ENCODE assay signal across 12 mouse cellular contexts in genomic region chr11:113923137-113923536, GRCm38 (mm10).
A peak's percentile ranks its signal among the peaks of the same experiment; 100 is the strongest.
DNase-seq lines count a peak whose midpoint lies in the region; ATAC-seq lines count a peak whose summit lies in the region.
"Had no signal": no experiment of that assay in that cellular context is flagged by ENCODE, and none has a peak within 500 bp of the region (broad histone marks: within the 10 kb centered on the region; RNA-seq: fewer than 3 reads in every experiment).

No protein-coding gene starts in this region.

- no peak for ATAC-seq in neural tube, embryonic 11.5 days (ENCODE audit: insufficient read depth, low FRiP score, low TSS enrichment)
- no peak for ATAC-seq in neural tube, embryonic 15.5 days (ENCODE audit: low FRiP score)
- ATAC-seq in hindbrain, embryonic 14.5 days (ENCODE audit: low FRiP score), result peak; percentile 37; the same call in 1 of the 2 replicates
- ATAC-seq: intestine, embryonic 15.5 days had no signal

- 61% methylated on average over 5 of the region's 5 CpGs for WGBS in neural tube, embryonic 11.5 days
- 20% methylated on average over 5 of the region's 5 CpGs for WGBS in neural tube, embryonic 15.5 days
- 25% methylated on average over 5 of the region's 5 CpGs for WGBS in hindbrain, embryonic 14.5 days

- no peak overlapping the region for H3K27ac ChIP-seq in neural tube, embryonic 11.5 days (ENCODE audit: low read depth, low read length)
- H3K27ac ChIP-seq in neural tube, embryonic 15.5 days (replicated peaks), result no peak overlapping the region
- H3K27ac ChIP-seq in hindbrain, embryonic 14.5 days, result no peak overlapping the region
- H3K27ac ChIP-seq: intestine, embryonic 15.5 days; lung, embryonic 15.5 days; stomach, embryonic 15.5 days had no signal

- H3K4me2 ChIP-seq in neural tube, embryonic 11.5 days (ENCODE audit: low read depth), result no peak overlapping the region
- H3K4me2 ChIP-seq in neural tube, embryonic 15.5 days, result no peak overlapping the region
- H3K4me2 ChIP-seq in hindbrain, embryonic 14.5 days (replicated peaks), result no peak overlapping the region
- H3K4me2 ChIP-seq: heart, embryonic 12.5 days; intestine, embryonic 15.5 days; lung, embryonic 15.5 days; stomach, embryonic 15.5 days had no signal

- no peaks in the 10 kb centered on the region for H3K27me3 ChIP-seq in neural tube, embryonic 11.5 days (ENCODE audit: control insufficient read depth, insufficient read depth, low read length)
- no peaks in the 10 kb centered on the region for H3K27me3 ChIP-seq in neural tube, embryonic 15.5 days (replicated peaks)
- H3K27me3 ChIP-seq in hindbrain, embryonic 14.5 days (ENCODE audit: control insufficient read depth, insufficient read depth, low read length), result no peaks in the 10 kb centered on the region
- H3K27me3 ChIP-seq: heart, embryonic 12.5 days; intestine, embryonic 15.5 days; lung, embryonic 15.5 days; stomach, embryonic 15.5 days had no signal

- no peaks in the 10 kb centered on the region for H3K36me3 ChIP-seq in neural tube, embryonic 11.5 days (ENCODE audit: control insufficient read depth, insufficient read depth, low read length)
- H3K36me3 ChIP-seq in neural tube, embryonic 15.5 days, result no peaks in the 10 kb centered on the region
- H3K36me3 ChIP-seq in hindbrain, embryonic 14.5 days (replicated peaks; ENCODE audit: control insufficient read depth, insufficient read depth), result no peaks in the 10 kb centered on the region
- H3K36me3 ChIP-seq: heart, embryonic 12.5 days; intestine, embryonic 15.5 days; lung, embryonic 15.5 days; stomach, embryonic 15.5 days had no signal

- H3K9ac ChIP-seq in neural tube, embryonic 11.5 days (ENCODE audit: low read length), result no peak overlapping the region
- H3K9ac ChIP-seq in neural tube, embryonic 15.5 days (replicated peaks), result no peak overlapping the region
- no peak overlapping the region for H3K9ac ChIP-seq in hindbrain, embryonic 14.5 days
- H3K9ac ChIP-seq: heart, embryonic 12.5 days; intestine, embryonic 15.5 days; lung, embryonic 15.5 days; stomach, embryonic 15.5 days had no signal

- H3K9me3 ChIP-seq in neural tube, embryonic 11.5 days (ENCODE audit: control insufficient read depth, low read length), result no peaks in the 10 kb centered on the region; the same call in 1 of the 2 replicates
- H3K9me3 ChIP-seq in neural tube, embryonic 15.5 days (replicated peaks), result no peaks in the 10 kb centered on the region
- H3K9me3 ChIP-seq in hindbrain, embryonic 14.5 days (ENCODE audit: control insufficient read depth, low read length), result no peaks in the 10 kb centered on the region
- H3K9me3 ChIP-seq: intestine, embryonic 15.5 days; lung, embryonic 15.5 days; stomach, embryonic 15.5 days had no signal

- H3K4me3 ChIP-seq in neural tube, embryonic 11.5 days (ENCODE audit: low read depth, low read length), result no peak overlapping the region
- H3K4me3 ChIP-seq in neural tube, embryonic 15.5 days (replicated peaks), result no peak overlapping the region
- no peak overlapping the region for H3K4me3 ChIP-seq in hindbrain, embryonic 14.5 days (replicated peaks; ENCODE audit: low read length)
- H3K4me3 ChIP-seq: heart, embryonic 12.5 days; intestine, embryonic 15.5 days; lung, embryonic 15.5 days; myocyte; stomach, embryonic 15.5 days had no signal

- DNase-seq in neural tube, embryonic 11.5 days (ENCODE audit: low spot score), result peak; percentile 37
- peak; percentile 55 to 78 for DNase-seq in cerebellum, postnatal 25 days
- DNase-seq in hindbrain, embryonic 14.5 days (ENCODE audit: low spot score), result peak; percentile 56
- no peak for DNase-seq in natural killer cell, adult 2 months (ENCODE audit: low spot score in 2 of 2)
- DNase-seq in frontal cortex, postnatal 10 days (ENCODE audit: low spot score in 2 of 2), result no peak
- DNase-seq in thymus, postnatal 0 days (ENCODE audit: low spot score), result no peak

- no peaks in the 10 kb centered on the region for H3K4me1 ChIP-seq in neural tube, embryonic 11.5 days (ENCODE audit: control insufficient read depth, insufficient read depth, low read length)
- peaks cover 14% of the 10 kb centered on the region for H3K4me1 ChIP-seq in neural tube, embryonic 15.5 days
- H3K4me1 ChIP-seq in hindbrain, embryonic 14.5 days (replicated peaks; ENCODE audit: control insufficient read depth, insufficient read depth, low read length), result peaks cover 11% of the 10 kb centered on the region; the same call in 1 of the 2 replicates
- H3K4me1 ChIP-seq: intestine, embryonic 15.5 days; lung, embryonic 15.5 days; stomach, embryonic 15.5 days had no signal

Comparison
In these comparisons a context has a peak if more than half of its experiments do, and no peak if none do; other contexts are left out.
1. DNase-seq: peak in neural tube, embryonic 11.5 days (single experiment), cerebellum, postnatal 25 days (2 of 2) and hindbrain, embryonic 14.5 days (single experiment); none in natural killer cell, adult 2 months (0 of 2), frontal cortex, postnatal 10 days (0 of 2) and thymus, postnatal 0 days (single experiment).